Mouse (Mus musculus) CD4-positive helper T cell, adult 2 months (primary cell): ENCODE results near the gene Tex16.

Experiments used
- DNase-seq: peaks from one replicate; pipeline ENCODE4 v3.0.0-alpha.2; 2012; ENCODE audit warnings: low read depth, missing footprints, low spot score

The Tex16 gene

GRCm38 (mm10) chrX:112010707-112011106 is at the start of gene Tex16:
Gene Tex16 (plus strand): TSS chrX:112011007.
- no peak for DNase-seq

DNA sequence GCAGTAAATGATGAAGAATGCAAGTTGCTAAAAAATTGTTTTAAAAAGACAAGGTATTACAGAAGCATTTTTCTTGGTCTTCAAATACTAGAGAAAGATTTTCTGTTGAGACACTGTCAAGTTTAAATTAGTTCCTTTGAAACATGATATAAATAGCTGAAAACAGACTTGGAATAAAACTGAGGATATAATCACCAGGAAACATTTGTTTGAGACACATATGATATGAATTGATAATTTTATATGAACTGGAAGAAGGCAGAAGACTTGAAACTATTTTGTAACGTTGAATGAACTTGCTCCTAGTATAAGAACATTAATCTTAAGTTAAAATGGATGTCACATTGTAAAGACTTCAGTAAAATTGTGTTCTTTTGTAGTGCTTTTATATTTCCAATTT is 11.1 kb upstream of the Tex16 start:
- no peak for DNase-seq
